Mouse (Mus musculus) mesoderm, embryonic 11.5 days (tissue): ENCODE data around the gene Lrrc73.

Source experiments
- DNase-seq: peaks from one replicate; pipeline ENCODE4 v3.0.0-alpha.2; 2012; ENCODE audit warnings: low read depth, low spot score

Gene Lrrc73

GRCm38 (mm10) chr17:46253452-46254084, at the start of gene Lrrc73:
Lrrc73 (plus strand) TSS chr17:46253531.
- DNase-seq = peak; percentile 91

- DNase-seq = no peak
Observed at GRCm38 (mm10) chr17:46206676-46207075, 46.7 kb upstream of the Lrrc73 start.

- no peak for DNase-seq
Observed at GRCm38 (mm10) chr17:46210550-46210949, 42.8 kb upstream of the Lrrc73 start.

- no peak for DNase-seq
Observed at GRCm38 (mm10) chr17:46221601-46222000, 31.7 kb upstream of the Lrrc73 start.

DNA sequence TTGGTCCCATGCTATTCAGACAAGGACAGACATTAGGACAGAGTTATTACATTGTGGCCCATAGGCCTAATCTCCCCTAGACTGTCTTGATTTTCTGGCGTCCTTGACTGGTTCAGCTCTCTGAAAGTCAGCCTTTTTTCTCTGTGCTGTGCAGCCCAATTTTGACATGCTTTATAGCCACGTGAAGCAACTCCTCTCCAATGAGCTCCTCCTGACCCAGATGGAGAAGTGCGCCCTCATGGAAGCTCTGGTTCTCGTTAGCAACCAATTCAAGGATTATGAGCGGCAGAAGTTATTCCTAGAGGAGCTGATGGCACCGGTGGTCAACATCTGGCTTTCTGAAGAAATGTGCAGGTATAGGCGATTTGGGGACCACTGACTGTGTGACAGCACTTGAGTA, 25.8 kb upstream of the Lrrc73 start:
- DNase-seq = no peak

DNA sequence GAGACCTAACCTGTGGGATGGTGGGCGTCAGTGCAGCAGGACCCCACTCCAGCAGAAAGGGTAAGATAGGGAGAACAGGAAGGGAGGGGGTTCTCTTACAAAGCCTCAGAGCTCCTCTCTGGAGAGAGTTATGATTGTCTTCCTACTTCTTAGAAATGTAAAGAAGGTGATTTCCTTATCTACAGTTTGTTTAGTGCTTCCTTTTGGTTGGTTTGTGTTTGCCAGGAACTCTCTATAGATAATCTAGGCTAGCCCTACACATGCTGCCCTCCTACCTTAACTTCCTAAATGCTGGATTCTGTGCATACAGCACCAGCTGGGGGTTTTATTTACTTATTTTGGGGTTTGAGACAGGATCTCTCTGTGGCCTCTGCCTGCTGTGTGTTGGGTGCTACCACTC, 17.3 kb upstream of the Lrrc73 start:
- no peak for DNase-seq

GRCm38 (mm10) chr17:46237079-46237478, 16.3 kb upstream of the Lrrc73 start:
- no peak for DNase-seq

GRCm38 (mm10) chr17:46237480-46237879, 15.9 kb upstream of the Lrrc73 start:
- no peak for DNase-seq

DNA sequence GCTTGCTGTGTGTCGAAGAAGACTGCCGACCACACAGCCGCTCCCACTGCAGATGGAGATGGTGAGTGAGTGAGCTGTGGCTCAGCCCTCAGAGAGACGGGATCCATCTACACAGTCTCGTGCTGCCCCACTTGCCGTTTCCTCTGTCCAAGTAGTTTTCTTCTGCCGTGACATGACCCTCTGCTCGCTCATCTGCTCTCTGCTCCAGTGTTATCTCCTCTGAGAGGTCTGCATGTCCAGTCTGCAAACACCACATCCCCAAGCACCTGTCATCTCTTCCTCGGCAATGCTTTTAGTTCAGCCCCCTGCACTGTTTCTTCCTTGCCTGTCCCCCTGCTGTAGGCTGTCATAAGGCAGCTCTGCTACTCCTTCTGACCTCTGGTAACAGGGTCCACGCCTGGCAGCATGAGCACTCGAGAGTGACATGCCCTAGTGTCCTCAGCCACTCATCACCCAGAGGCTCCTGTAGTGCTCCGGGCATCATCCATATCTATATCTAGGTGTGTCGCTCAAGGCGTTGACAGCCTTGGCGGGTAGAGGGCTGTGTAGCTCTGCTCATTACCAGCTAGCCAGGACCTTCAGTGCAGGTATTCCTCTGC, 13.7 kb upstream of the Lrrc73 start:
- DNase-seq = no peak

DNA sequence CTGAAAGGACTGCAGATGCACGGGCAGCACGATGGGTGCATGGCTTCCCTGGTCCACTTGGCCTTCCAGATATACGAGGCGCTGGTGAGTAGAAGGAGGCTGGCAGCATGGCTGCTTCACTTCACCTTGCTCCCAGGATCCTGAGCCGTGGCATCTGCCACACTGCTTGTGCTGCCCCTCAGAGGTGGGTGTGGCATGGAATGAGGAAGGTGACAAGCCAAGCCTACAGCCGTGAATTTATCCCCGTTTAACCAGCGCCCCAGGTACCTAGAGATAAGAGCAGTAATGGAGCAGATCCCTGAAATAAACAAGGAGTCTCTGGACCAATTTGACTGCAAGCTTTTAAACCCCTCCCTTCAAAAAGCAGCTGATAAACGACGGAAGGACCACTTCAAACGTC, 11.9 kb upstream of the Lrrc73 start:
- DNase-seq = no peak

GRCm38 (mm10) chr17:46242274-46242673, 11.1 kb upstream of the Lrrc73 start:
- DNase-seq = no peak

DNA sequence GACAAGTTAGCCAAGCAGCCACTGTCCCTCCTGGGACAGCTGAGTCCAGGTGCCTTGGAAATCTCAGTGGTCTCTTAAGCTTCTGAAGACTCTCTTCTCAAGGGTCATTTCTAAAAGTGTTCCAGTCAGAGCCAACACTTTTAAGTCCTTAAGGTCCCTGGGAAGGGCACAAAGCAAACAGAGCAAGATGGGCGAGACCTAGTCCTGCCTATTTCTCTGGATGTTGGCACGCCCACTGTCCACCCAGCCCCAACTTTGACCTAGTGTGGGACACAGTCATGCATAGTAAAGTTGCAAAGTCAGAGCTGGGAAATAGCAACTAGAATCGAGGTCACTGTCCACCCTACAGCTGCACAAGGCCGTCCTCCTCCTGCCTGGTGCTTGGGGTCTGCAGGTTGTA, 10.3 kb upstream of the Lrrc73 start:
- no peak for DNase-seq

GRCm38 (mm10) chr17:46243624-46244023, 9.7 kb upstream of the Lrrc73 start:
- no peak for DNase-seq

GRCm38 (mm10) chr17:46244579-46244978, 8.8 kb upstream of the Lrrc73 start:
- no peak for DNase-seq

GRCm38 (mm10) chr17:46247512-46248188, 5.7 kb upstream of the Lrrc73 start, which contains the start of the genes Polr1c and Yipf3:
Polr1c (minus strand) TSS chr17:46248054.
Yipf3 (plus strand) TSS chr17:46248080.
- peak; percentile 95 for DNase-seq

GRCm38 (mm10) chr17:46248189-46248522, 5.2 kb upstream of the Lrrc73 start:
- no peak for DNase-seq

DNA sequence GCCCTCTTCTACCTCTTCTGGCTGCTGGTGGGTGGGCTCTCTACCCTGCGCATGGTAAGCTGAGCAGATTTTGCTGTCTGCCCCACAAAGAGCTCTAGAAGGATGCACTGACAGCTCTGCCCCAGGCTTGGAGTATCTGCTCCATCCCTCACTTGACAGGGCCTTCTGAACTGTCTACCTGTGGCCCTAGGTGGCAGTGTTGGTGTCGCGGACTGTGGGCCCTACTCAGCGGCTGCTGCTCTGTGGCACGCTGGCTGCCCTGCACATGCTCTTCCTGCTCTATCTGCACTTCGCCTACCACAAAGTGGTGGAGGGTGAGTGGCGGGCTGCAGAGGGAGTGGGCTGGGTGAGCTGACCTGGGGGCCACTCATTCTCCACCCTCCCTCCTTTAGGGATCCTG, 2.2 kb upstream of the Lrrc73 start:
- no peak for DNase-seq

DNA sequence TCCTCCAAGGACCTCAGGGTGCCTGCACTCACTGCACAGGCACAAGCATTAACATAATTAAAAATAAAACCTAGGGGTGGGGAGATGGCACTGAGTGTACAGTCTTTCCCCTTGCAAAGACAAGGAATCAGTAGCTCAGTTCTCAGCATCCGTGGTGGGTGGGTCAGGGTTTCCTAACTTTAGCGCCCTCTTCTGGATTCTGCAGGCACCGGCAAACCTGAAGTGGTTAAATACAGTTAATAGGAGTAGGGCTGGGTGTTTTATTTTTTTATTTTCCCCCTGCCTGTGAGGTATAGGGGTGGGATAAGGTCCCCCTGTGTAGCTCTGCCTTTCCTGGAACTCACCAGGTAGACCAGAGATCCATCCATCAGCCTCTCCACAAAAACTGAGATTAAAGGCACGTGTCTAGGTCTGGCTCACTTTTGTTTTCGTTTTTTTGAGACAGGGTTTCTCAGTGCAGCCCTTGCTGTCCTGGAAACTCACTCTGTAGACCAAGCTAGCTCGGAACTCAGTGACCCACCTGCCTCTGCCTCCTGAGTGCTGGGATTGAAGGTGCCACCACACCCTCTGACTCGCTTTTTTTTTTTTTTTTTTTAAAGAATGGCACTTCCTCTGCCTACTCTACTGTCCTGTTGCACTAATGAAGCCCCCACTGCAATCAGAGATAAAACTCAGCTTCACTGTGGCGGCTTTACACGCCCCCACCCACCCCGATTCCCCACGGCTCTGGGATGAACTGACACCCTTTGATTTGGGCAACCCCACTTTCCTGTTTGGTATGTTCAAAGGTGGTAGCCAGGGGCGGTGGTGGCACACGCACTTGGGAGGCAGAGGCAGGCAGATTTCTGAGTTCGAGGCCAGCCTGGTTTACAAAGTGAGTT, 520 bp upstream of the Lrrc73 start:
- peak; percentile 53 for DNase-seq

- DNase-seq = no peak
Observed at GRCm38 (mm10) chr17:46254106-46254505, 775 bp downstream of the Lrrc73 start.

GRCm38 (mm10) chr17:46255147-46255546, 1.8 kb downstream of the Lrrc73 start:
- DNase-seq = no peak

- DNase-seq = no peak
Observed at GRCm38 (mm10) chr17:46258279-46259053, 5.1 kb downstream of the Lrrc73 start.
